Mouse (Mus musculus) ES-Bruce4 (cell line): Measurements from ENCODE around the gene Urad.

ENCODE experiments used
- CTCF ChIP-seq: IDR thresholded peaks from one replicate; pipeline ENCODE4 v1.8.1; 2011; ENCODE audit warnings: low read depth, low read length
- EP300 ChIP-seq: IDR thresholded peaks from 2 replicates; pipeline ENCODE4 v1.6.1; 2011; ENCODE audit warnings: low read depth, low read length; ENCODE audit not compliant: insufficient read depth
- POLR2A ChIP-seq: IDR thresholded peaks from one replicate; pipeline ENCODE4 v1.8.1; 2011; ENCODE audit warnings: low read length; ENCODE audit not compliant: insufficient read depth

DNA sequence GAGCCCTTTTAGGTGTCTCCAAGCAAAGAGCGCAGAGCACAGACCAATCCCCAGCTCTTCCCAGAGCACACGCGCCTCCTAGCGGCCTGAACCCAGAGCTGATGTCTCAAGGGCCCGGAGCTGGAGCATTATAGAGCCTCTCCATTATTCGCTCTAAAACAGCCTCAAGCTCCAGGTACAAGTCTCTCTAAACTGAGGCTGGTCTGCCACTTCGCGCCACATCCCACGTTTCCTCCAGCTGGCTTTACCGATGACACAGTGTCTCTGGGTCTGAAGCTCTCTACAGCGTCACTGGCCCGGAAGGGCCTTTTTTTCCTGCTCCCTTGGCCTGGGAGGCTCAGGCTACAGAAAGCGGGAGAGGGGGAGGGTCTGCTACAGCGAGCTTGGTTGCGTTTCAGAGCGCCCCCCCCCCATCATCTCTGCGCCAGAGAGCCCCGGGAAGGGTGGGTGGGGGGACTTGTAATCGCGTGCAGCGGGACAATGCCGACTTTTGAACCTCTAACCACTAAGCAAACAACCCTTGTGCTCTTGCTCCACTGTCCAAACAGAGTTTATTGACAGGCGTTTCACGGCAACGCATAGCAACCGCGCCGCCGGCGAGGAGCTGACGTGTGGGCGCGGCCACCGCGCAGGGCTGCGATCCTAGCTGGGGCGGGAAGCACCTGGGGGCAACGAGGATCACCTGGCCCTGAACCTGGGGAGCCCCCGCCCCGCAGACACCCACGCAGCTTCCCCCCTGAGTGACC lies 22.8 kb downstream of the Urad start:
- TF ChIP-seq CTCF (peak; percentile 79), POLR2A (no peak), EP300 (no peak)
